Mouse (Mus musculus) leukemia stem cell, adult 10-12 weeks (primary cell): ENCODE measurements around the gene Olfr975. TPM values are rescaled to one million over a fixed set of nuclear protein-coding genes. Genes with fewer than 3 reads are reported as not detected.

Experiments
- polyA plus RNA-seq: library from polyadenylated mRNA; stranded (reverse); fragments of >175 nt; gene quantifications from 2 replicates; pipeline ENCODE4 v1.2.3, GENCODE M21; 2012; ENCODE audit warnings: low replicate concordance

Gene Olfr975
- polyA plus RNA-seq: not detected in 2 replicates

GRCm38 (mm10) chr9:39951946-39952345 lies at the start of gene Olfr975:
Olfr975 (minus strand) TSS chr9:39952046.

GRCm38 (mm10) chr9:39991813-39992212 lies 40.0 kb upstream of the Olfr975 start, which contains the start of gene Olfr978:
Olfr978 (plus strand) TSS chr9:39992113.

GRCm38 (mm10) chr9:39961033-39961432 lies 9.2 kb upstream of the Olfr975 start, which contains the start of gene Olfr976:
Olfr976 (minus strand) TSS chr9:39961133.

GRCm38 (mm10) chr9:39937201-39937600 lies 14.6 kb downstream of the Olfr975 start, which contains the start of gene Olfr974:
Olfr974 (plus strand) TSS chr9:39937501.

GRCm38 (mm10) chr9:39907036-39907435 lies 44.8 kb downstream of the Olfr975 start, which contains the start of gene Olfr229:
Olfr229 (plus strand) TSS chr9:39907336.

Other genes starting within 250 kb of the Olfr975 start
- not detected in 2 replicates for gene Olfr149, start 244.9 kb downstream of the Olfr975 start, polyA plus RNA-seq
- gene Olfr965, start 240.7 kb downstream of the Olfr975 start, polyA plus RNA-seq: not detected in 2 replicates
- gene Olfr150, start 221.1 kb downstream of the Olfr975 start, polyA plus RNA-seq: not detected in 2 replicates
- gene Olfr967, start 205.8 kb downstream of the Olfr975 start, polyA plus RNA-seq: not detected in 2 replicates
- gene Olfr968, start 168.8 kb downstream of the Olfr975 start, polyA plus RNA-seq: not detected in 2 replicates
- gene Olfr969, start 161.1 kb downstream of the Olfr975 start, polyA plus RNA-seq: not detected in 2 replicates
- gene Olfr970, start 143.2 kb downstream of the Olfr975 start, polyA plus RNA-seq: not detected in 2 replicates
- not detected in 2 replicates for gene Olfr971, start 115.2 kb downstream of the Olfr975 start, polyA plus RNA-seq
- gene Olfr972, start 85.6 kb downstream of the Olfr975 start, polyA plus RNA-seq: not detected in 2 replicates
- gene Olfr229, start 44.7 kb downstream of the Olfr975 start, polyA plus RNA-seq: not detected in 2 replicates
- not detected in 2 replicates for gene Olfr974, start 14.5 kb downstream of the Olfr975 start, polyA plus RNA-seq
- gene Olfr976, start 9.1 kb upstream of the Olfr975 start, polyA plus RNA-seq: not detected in 2 replicates
- gene Olfr978, start 40.1 kb upstream of the Olfr975 start, polyA plus RNA-seq: not detected in 2 replicates
- gene Olfr979, start 51.4 kb upstream of the Olfr975 start, polyA plus RNA-seq: 0.05 TPM in 1 of 2 replicates, not detected in the other
- not detected in 2 replicates for gene Olfr980, start 57.5 kb upstream of the Olfr975 start, polyA plus RNA-seq
- not detected in 2 replicates for gene Olfr981, start 69.4 kb upstream of the Olfr975 start, polyA plus RNA-seq
- gene Olfr982, start 121.8 kb upstream of the Olfr975 start, polyA plus RNA-seq: not detected in 2 replicates
- gene Olfr983, start 141.5 kb upstream of the Olfr975 start, polyA plus RNA-seq: not detected in 2 replicates
- gene Olfr984, start 162.2 kb upstream of the Olfr975 start, polyA plus RNA-seq: not detected in 2 replicates
- not detected in 2 replicates for gene Olfr985, start 178.1 kb upstream of the Olfr975 start, polyA plus RNA-seq
- not detected in 2 replicates for gene Tmem225, start 196.1 kb upstream of the Olfr975 start, polyA plus RNA-seq
- gene Olfr986, start 228.9 kb upstream of the Olfr975 start, polyA plus RNA-seq: not detected in 2 replicates
- 0.20 and 0.39 TPM in 2 replicates for gene Zfp202, start 240.3 kb upstream of the Olfr975 start, polyA plus RNA-seq